Mouse (Mus musculus): ENCODE measurements around the gene Egfl8.

The Egfl8 gene

DNA sequence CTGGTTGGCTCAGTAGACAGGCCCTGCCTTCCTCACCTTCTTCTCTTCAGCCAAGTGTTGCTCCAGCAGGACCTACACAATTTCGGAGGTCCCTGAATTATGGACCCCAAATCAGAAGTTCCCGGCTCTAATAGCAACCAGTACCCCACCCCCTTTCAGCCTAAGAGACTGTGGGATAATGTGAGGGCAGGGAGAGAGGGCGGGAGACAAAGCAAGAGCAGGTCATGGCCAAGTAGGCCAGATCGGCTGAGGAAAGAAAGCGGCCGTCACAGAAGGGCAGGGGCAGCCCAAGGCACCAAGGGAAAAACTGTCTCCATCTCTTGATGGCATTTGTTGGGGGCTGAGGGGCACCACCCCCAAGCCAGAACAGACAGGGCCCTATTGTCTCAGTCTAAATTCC is at the start of gene Egfl8:
Egfl8 (minus strand) TSS at position 101 of the 400 bp plus-strand sequence.
- DNase-seq (ENCODE audit: low read depth), result no peak

DNA sequence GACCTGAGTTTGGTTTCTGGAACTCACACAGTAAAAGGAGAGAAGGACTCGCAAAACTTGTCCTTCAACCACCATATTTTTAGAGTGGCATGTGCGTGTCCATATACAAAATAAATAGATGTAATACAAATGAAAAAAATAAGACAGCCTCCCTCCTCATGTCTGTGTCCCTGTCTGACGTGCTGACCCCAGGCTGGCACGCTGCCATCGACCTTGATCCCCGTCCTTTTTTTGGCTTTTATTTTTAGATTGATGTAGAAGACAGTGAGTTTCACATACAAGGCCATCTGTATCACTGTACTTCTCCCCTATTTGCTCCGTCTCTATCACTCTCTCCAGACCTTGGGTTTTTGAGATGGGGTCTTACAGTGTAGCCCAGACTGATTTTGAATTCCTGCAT is 48.7 kb upstream of the Egfl8 start:
- DNase-seq (ENCODE audit: low read depth), result no peak

- no peak for DNase-seq (ENCODE audit: low read depth)
Measured at GRCm38 (mm10) chr17:34663558-34663957, 47.8 kb upstream of the Egfl8 start.

- DNase-seq (ENCODE audit: low read depth), result no peak
Measured at GRCm38 (mm10) chr17:34662978-34663377, 47.2 kb upstream of the Egfl8 start.

DNA sequence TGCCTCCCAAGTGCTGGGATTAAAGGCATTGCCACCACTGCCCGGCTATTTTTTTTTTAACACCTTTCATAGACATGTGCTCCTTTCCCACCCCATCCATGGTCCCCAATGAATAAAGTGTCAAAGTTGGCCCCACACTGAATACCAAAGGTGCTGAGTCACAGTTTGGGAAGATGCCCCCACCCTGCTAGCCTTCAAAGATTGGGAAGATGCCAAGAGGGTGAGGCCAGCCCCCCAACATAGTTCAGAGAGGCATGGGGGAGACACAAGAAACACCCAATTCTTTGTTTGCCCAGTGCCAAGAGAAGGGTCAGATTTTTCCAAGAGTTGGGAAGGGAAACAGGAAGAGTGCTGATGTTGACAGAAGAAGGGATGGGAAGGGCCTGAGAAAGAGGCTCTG is 46.7 kb upstream of the Egfl8 start:
- no peak for DNase-seq (ENCODE audit: low read depth)

DNA sequence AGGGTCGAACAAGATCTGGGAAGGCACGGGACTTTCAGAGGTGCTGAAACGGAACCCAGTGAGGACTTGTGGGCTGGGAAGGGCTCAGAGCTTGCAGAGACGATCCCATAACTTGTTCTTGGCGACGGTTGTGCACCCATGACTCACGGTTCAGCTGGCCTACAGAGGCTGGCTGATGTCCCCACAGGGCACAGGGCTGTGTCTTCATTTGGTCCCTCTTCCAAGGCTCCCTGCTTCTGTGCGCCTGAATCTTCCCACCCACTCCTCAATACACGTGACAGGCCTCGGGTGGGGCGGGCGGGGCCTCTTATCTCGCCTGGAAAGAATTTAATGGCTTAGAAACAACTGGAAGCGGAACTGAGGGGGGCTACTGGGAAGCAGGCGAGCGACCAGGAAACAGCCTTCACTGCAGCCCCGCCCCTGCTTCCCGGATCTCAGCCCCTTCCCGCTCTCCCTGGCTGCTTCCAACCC is 45.4 kb upstream of the Egfl8 start:
- no peak for DNase-seq (ENCODE audit: low read depth)

DNA sequence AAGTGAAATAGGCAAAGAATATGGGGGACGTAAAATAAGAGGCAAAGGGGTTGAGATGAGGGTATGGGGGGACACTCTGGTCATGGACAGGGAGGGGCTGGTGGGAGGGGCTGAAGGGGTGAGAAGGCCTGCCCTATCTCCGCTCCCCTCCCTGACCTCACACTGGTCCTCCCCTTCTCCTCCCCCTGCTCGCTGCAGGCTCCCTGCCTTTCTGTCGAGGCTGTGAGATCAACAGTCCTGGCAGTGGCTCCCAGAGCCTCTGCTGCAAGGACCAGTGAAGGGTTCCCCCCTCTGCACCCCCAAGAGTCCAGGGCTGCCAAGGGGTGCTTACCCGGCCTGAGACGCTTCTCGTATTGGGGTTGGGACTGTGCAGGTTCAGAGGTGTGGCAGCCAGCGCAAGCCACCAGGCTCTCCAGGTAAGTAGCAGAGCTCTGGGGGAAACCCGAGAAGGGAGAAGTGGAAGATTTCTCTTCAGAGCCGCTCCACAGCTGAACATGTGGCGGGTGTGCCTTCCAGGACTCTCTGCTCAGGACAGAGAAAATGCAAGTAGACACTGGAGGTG is 44.6 kb upstream of the Egfl8 start:
- DNase-seq (ENCODE audit: low read depth), result no peak

DNA sequence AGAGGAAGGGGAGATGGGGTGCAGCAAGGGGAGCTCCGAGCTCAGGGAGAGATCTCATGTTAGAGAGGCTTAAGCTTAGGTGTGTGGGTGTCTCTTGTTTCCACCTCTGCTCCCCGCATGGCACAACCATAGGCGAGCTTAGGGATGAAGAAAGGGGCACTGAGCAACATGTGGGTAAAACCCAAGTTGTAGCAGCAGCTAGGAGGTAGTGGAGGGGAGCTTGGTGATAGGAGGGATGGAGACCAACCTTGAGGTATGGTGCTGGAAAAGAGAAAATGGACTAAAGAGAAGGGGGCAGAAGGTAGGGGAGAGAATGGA is 44.1 kb upstream of the Egfl8 start:
- DNase-seq (ENCODE audit: low read depth), result no peak

DNA sequence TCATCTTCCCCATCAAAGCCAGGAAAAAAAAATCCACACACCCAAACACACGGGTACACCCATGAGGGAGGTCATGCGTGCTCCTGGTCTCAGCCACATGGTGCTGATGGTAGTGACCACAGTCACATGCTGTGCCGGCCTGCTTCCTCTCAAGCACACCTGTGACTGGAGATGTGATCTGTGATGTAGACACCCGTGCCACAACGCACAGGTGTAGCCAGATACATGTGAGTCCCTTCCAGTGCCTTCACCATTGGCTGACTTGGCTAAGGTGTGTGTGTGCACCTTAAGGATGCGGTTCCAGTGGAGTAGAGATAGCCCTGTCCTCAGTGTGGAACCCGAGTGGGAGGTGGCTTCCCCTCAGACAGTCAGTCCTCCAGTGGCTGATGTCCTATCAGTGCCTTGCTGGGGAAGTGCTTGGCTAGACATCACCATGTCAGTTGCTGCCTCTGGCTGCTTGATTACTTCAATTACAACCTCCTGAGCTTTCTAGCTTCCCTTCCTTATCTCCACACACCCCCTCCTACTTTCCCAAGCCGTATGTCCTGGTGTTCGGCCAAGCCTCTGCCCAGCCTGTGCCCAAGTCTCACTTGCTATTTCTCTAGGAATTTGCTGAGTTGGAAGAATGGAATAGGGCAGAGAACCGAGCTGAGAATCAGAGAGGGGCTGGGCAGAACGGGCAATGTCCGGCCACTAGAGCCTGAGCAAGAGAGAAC is 43.6 kb upstream of the Egfl8 start:
- no peak for DNase-seq (ENCODE audit: low read depth)

- DNase-seq (ENCODE audit: low read depth), result no peak
Measured at GRCm38 (mm10) chr17:34658591-34658990, 42.8 kb upstream of the Egfl8 start.

DNA sequence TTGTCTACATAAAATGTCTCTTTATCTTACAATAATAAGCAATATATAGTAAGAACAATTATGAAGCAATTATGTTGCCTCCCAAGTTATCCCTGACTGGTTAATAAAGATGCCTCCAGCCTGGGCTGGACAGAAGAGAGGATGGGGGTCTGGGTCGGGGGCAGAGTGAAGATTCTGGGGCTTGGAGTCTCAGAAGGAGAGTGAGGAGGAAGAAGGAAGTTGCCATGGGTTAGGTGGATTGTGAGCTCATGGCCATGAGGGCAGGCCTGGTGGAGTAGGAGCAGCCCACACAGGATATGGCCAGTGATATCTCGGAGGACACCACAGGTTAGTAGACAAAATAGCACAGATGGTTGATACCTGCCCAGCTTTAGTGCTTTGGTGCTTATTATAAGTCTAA is 42.4 kb upstream of the Egfl8 start:
- no peak for DNase-seq (ENCODE audit: low read depth)

DNA sequence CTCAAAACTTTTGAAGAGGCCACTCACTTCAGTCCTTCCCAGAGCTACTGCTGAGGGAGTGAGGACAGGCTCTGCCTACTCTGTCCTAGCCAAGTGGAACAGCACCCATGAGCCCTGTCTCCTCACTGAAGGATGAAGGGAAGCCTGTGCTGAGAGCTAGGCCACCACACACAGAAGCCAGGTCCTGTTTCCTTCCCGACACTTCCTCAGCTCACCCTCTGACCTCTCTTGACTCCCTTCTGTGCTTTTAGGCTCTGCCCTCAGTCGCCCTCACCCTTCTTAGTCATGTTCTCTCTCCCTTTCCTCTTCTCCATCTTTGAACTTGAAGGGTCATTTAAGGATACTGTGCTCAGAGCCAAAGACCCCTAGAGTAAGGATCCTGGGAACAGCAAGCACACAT is 41.5 kb upstream of the Egfl8 start:
- DNase-seq (ENCODE audit: low read depth), result no peak

DNA sequence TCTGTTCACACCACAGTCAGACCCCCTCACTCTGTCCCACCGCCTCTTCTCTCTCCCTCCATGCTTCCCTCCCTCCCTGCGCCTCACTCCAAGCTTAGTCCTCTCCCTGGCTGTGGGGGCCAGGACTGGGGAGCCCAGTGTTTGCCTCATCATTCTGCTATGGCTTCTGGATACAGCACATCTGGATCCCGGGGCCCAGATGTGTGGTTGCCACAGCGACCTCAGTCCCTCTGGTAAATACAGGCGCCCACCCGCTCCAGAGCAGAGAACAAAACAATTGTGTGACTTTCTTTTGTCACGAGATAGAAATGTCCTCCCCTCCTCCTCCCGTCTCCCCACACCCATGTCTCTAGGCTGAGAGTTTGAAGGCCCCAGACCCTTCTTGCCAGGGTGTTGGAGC is 40.9 kb upstream of the Egfl8 start:
- no peak for DNase-seq (ENCODE audit: low read depth)

DNA sequence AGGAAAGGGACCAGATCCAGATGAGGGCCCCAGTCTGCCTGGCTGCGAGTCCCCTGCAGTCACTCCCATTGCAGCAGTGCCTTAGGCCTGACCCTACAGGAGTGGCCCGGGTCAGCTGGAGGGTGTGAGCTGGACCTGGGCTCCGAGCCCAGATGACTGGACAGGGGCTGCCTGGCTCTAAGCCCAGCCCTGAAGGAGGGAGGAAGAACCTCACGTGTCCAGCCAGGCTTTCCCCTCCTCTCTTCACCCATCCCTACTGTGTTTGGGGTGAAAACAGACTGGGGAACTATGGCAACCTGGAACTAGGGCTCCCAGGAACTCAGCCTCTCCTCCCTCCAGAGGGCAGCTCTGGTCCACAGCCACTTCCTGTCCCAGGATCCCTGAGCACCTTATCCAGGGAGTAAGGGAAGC is 39.8 kb upstream of the Egfl8 start:
- DNase-seq (ENCODE audit: low read depth), result no peak

- no peak for DNase-seq (ENCODE audit: low read depth)
Measured at GRCm38 (mm10) chr17:34655160-34655559, 39.4 kb upstream of the Egfl8 start.

DNA sequence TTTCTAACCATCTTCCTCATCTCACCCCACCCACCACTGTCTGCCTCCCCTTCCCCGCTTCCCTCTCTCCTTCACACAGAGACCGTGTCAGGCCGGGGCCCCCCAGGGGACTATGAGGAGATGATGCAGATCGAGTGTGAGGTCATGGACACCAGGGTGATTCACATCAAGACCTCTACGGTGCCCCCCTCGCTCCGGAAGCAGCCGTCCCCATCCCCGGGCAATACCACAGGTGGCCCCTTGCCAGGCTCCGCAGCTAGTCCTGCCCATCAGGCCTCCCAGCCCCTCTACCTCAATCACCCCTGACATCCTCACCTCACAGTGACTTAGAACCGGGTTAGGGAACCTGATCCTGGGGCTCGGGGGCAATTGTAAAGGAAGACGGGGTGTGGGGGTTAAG is 38.6 kb upstream of the Egfl8 start:
- DNase-seq (ENCODE audit: low read depth), result no peak

DNA sequence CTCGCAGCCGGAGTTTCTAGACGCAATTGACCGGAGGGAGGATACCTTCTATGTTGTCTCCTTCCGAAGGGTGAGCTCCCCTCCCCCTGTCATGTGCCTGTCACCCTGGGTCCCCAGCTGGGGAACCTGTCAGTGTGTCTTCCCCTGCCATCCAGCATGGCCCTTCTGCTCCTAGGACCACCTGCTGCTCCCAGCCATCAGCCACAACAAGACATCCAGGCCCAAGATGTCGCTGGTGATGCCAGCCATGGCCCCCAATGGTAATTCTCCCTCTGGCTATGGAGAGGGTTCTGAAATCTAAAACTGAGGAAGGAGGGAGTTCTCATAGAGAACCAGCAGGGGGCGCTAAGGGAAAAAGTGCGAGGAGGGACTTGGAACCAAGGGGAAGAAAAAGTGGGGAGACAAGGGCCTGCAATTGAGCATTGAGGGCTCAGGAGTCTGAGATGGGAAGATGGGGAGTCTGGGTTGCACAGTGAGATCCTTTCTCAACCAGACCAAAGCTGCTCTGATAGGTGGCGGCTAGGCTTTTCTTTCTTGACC is 38.0 kb upstream of the Egfl8 start:
- DNase-seq (ENCODE audit: low read depth), result peak; percentile 77

GRCm38 (mm10) chr17:34652985-34653384 is 37.2 kb upstream of the Egfl8 start:
- DNase-seq (ENCODE audit: low read depth), result no peak

DNA sequence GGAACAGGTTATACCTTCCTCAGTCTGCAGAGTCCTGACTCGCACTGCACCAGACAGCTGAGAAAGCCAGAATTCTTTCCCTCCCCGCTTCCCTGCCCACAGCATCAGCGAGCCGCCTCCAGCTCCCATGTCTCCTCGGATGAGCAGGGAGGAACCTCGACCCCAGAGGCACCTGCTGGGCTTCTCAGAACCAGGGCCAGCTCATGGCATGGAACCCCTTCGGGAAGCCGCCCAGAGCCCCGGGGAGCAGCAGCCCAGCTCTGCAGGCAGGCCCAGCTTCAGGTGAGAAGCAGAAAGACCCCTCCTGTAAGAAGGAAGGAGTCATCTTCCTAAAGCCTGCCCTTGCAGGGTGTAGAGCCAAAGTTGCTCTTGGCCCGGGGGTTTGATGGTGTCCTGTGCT is 36.8 kb upstream of the Egfl8 start:
- no peak for DNase-seq (ENCODE audit: low read depth)

DNA sequence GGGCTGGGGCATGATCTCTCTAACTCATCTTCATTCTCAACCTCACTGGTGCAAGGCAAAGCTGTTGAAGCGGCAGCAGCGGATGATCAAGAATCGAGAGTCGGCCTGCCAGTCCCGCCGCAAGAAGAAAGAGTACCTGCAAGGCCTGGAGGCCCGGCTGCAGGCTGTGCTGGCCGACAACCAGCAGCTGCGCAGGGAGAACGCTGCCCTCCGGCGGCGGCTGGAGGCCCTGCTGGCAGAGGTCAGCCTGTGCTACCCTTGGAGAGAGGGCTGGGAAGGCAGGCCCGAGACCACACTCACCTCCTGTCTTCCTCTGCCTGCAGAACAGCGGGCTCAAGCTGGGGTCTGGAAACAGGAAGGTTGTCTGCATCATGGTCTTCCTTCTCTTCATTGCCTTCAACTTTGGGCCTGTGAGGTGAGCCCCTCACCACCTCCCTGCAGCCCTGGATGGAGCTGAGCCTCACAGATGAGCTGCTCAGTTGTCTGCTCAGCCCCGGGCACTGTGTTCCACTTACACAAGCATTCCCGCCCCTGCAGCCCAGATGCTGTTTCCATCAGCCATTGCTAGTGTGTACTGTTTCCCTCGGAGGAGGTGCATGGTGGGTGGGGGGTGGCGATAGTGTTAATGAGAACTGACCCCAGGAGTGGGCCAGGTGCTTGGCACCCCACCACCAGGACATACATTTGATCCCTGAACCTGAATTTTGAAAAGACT is 35.9 kb upstream of the Egfl8 start:
- DNase-seq (ENCODE audit: low read depth), result peak; percentile 71

- no peak for DNase-seq (ENCODE audit: low read depth)
Measured at GRCm38 (mm10) chr17:34650781-34651180, 35.0 kb upstream of the Egfl8 start.

DNA sequence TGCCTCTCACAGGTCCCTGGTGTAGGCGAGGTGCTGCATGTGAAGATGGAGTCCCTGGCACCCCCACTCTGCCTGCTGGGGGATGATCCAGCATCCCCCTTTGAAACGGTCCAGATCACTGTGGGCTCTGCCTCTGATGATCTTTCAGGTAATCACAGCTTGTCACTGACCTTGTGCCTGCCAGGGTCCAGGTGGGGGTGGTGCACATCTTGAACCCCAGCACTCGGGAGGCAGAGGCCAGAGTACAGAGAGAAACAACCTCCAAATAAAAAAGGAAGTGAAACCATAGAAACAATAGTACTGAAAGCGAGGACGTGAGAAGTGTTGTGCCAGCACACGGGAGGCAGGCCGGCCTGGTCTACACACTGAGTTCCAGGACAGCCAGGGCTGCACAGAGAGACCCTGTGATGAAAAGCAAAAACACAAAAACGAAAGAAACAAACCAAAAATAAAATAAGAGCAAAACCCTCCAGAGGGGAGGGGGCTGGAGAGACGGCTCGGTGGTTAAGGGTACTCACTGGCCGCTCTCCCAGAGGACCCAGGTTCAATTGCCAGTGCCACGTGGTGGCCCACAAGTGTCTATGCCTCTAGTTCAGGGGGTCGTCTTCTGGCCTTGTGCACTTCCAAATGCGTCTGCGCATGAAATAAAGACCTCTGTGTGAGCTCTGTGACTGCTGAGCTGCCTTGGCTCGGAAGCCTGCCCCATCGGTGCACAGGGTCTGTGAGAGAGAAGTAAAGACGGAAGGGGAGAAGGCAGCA is 33.5 kb upstream of the Egfl8 start:
- no peak for DNase-seq (ENCODE audit: low read depth)

Measured in 416B (cell line).